Mouse (Mus musculus): Measurements from ENCODE around the gene Hmcn1.

- no peak for TF ChIP-seq CTCF (IDR thresholded peaks at IDR 0.05; ENCODE audit: low read depth, low read length)
- no peak for TF ChIP-seq POLR2A (IDR thresholded peaks at IDR 0.05; ENCODE audit: extremely low read depth, insufficient read depth, low read length)
Measured at GRCm38 (mm10) chr1:150827169-150827568, 166.1 kb downstream of the Hmcn1 start.
